Mouse (Mus musculus) erythroblast, embryonic 14.5 days (primary cell): ENCODE data around the gene Slc22a20.

ENCODE experiments used
- GATA1 ChIP-seq: IDR thresholded peaks from 2 replicates; pipeline ENCODE4 v1.6.1; 2012; ENCODE audit warnings: low read length, inconsistent platforms, mixed read lengths
- TAL1 ChIP-seq: IDR thresholded peaks from 3 replicates; pipeline ENCODE4 v1.6.1; 2012; ENCODE audit warnings: low read length, inconsistent platforms, mixed read lengths

GRCm38 (mm10) chr19:5992012-5992411 is 6.1 kb upstream of the Slc22a20 start:
- TF ChIP-seq GATA1 (no peak), TAL1 (no peak)
